Mouse (Mus musculus): Measurements from ENCODE around the gene Dntt. TPM values are rescaled to one million over a fixed set of nuclear protein-coding genes. Genes with fewer than 3 reads are reported as not detected.

Dntt gene
- polyA plus RNA-seq, 1 experiment from 2014 or later = 0.06 TPM

- WGBS = 52% methylated on average over 21 of the region's 21 CpGs
- H3K9me3 ChIP-seq = no peaks in the 10 kb centered on the region
- no peaks in the 10 kb centered on the region for H3K36me3 ChIP-seq
- H3K27me3 ChIP-seq (ENCODE audit: insufficient read depth, poor library complexity, severe bottlenecking) = no peaks in the 10 kb centered on the region
- H3K27ac ChIP-seq = no peak overlapping the region
- 0 out of 2 replicates have a peak, but pooled peaks cover 3% of the 10 kb centered on the region for H3K4me1 ChIP-seq
- no peak overlapping the region for H3K4me3 ChIP-seq
- peak; percentile 45 for DNase-seq (ENCODE audit: low spot score)
These were observed 33.4 kb upstream of the Dntt start for GRCm38 (mm10) chr19:40995449-40996401.

- WGBS = 84% methylated on average over 6 of the region's 6 CpGs
- Histone ChIP-seq H3K9me3 (no peaks in the 10 kb centered on the region), H3K27ac (no peak overlapping the region), H3K36me3 (no peaks in the 10 kb centered on the region), H3K4me3 (no peak overlapping the region), H3K27me3 (ENCODE audit: insufficient read depth, poor library complexity, severe bottlenecking) (no peaks in the 10 kb centered on the region), H3K4me1 (0 out of 2 replicates have a peak, but pooled peaks cover 3% of the 10 kb centered on the region)
- peak; percentile 36 for DNase-seq (ENCODE audit: low spot score)
These were observed 32.4 kb upstream of the Dntt start for GRCm38 (mm10) chr19:40996722-40997121.

GRCm38 (mm10) chr19:40998469-40999170 lies 30.5 kb upstream of the Dntt start:
- DNase-seq (ENCODE audit: low spot score) = no peak
- H3K27me3 ChIP-seq (ENCODE audit: insufficient read depth, poor library complexity, severe bottlenecking) = no peaks in the 10 kb centered on the region
- H3K36me3 ChIP-seq = no peaks in the 10 kb centered on the region
- WGBS = 67% methylated on average over 5 of the region's 5 CpGs
- no peak overlapping the region for H3K4me3 ChIP-seq
- H3K27ac ChIP-seq = no peak overlapping the region
- H3K9me3 ChIP-seq = no peaks in the 10 kb centered on the region
- H3K4me1 ChIP-seq = 0 out of 2 replicates have a peak, but pooled peaks cover 3% of the 10 kb centered on the region

- DNase-seq (ENCODE audit: low spot score) = no peak
- Histone ChIP-seq H3K27ac (no peak overlapping the region), H3K9me3 (no peaks in the 10 kb centered on the region), H3K4me1 (0 out of 2 replicates have a peak, but pooled peaks cover 3% of the 10 kb centered on the region), H3K27me3 (ENCODE audit: insufficient read depth, poor library complexity, severe bottlenecking) (no peaks in the 10 kb centered on the region), H3K4me3 (no peak overlapping the region), H3K36me3 (no peaks in the 10 kb centered on the region)
- 57% methylated on average over 3 of the region's 3 CpGs for WGBS
These were observed 29.5 kb upstream of the Dntt start for GRCm38 (mm10) chr19:40999569-40999968.

- Histone ChIP-seq H3K4me3 (no peak overlapping the region), H3K36me3 (no peaks in the 10 kb centered on the region), H3K9me3 (no peaks in the 10 kb centered on the region), H3K27me3 (ENCODE audit: insufficient read depth, poor library complexity, severe bottlenecking) (no peaks in the 10 kb centered on the region), H3K27ac (no peak overlapping the region), H3K4me1 (no peaks in the 10 kb centered on the region)
- 86% methylated on average over 3 of the region's 3 CpGs for WGBS
- no peak for DNase-seq (ENCODE audit: low spot score)
These were observed 25.3 kb upstream of the Dntt start for GRCm38 (mm10) chr19:41003694-41004315.

GRCm38 (mm10) chr19:41006621-41007020 lies 22.5 kb upstream of the Dntt start:
- no peaks in the 10 kb centered on the region for H3K9me3 ChIP-seq
- 18% methylated on average over 4 of the region's 4 CpGs for WGBS
- H3K27me3 ChIP-seq (ENCODE audit: insufficient read depth, poor library complexity, severe bottlenecking) = no peaks in the 10 kb centered on the region; the same call in 1 of the 2 replicates
- DNase-seq (ENCODE audit: low spot score) = no peak
- no peak overlapping the region for H3K27ac ChIP-seq
- H3K36me3 ChIP-seq = no peaks in the 10 kb centered on the region
- no peak overlapping the region for H3K4me3 ChIP-seq
- H3K4me1 ChIP-seq = no peaks in the 10 kb centered on the region

- 21% methylated on average over 6 of the region's 6 CpGs for WGBS
- H3K9me3 ChIP-seq = no peaks in the 10 kb centered on the region
- H3K27me3 ChIP-seq (ENCODE audit: insufficient read depth, poor library complexity, severe bottlenecking) = no peaks in the 10 kb centered on the region; the same call in 1 of the 2 replicates
- H3K4me1 ChIP-seq = no peaks in the 10 kb centered on the region
- DNase-seq (ENCODE audit: low spot score) = no peak
- H3K36me3 ChIP-seq = no peaks in the 10 kb centered on the region
- no peak overlapping the region for H3K4me3 ChIP-seq
- no peak overlapping the region for H3K27ac ChIP-seq
These were observed 21.7 kb upstream of the Dntt start for GRCm38 (mm10) chr19:41007326-41007725.

- 63% methylated on average over 4 of the region's 4 CpGs for WGBS
- Histone ChIP-seq H3K4me1 (no peaks in the 10 kb centered on the region), H3K27me3 (ENCODE audit: insufficient read depth, poor library complexity, severe bottlenecking) (peaks cover 3% of the 10 kb centered on the region; the same call in 1 of the 2 replicates), H3K27ac (no peak overlapping the region), H3K9me3 (no peaks in the 10 kb centered on the region), H3K4me3 (no peak overlapping the region), H3K36me3 (no peaks in the 10 kb centered on the region)
- no peak for DNase-seq (ENCODE audit: low spot score)
These were observed 21.3 kb upstream of the Dntt start for GRCm38 (mm10) chr19:41007733-41008132.

- no peak for DNase-seq (ENCODE audit: low spot score)
- no peaks in the 10 kb centered on the region for H3K36me3 ChIP-seq
- peaks cover 4% of the 10 kb centered on the region; the same call in 1 of the 2 replicates for H3K4me1 ChIP-seq
- no peak overlapping the region for H3K27ac ChIP-seq
- H3K4me3 ChIP-seq = no peak overlapping the region
- WGBS = 87% methylated on average over 5 of the region's 5 CpGs
- H3K27me3 ChIP-seq (ENCODE audit: insufficient read depth, poor library complexity, severe bottlenecking) = peaks cover 14% of the 10 kb centered on the region; the same call in 1 of the 2 replicates
- H3K9me3 ChIP-seq = no peaks in the 10 kb centered on the region
These were observed 20.2 kb upstream of the Dntt start for GRCm38 (mm10) chr19:41008674-41009395.

GRCm38 (mm10) chr19:41011676-41012075 lies 17.4 kb upstream of the Dntt start:
- WGBS = 27% methylated on average over 5 of the region's 5 CpGs
- no peak for DNase-seq (ENCODE audit: low spot score)
- Histone ChIP-seq H3K4me1 (peaks cover 8% of the 10 kb centered on the region), H3K9me3 (no peaks in the 10 kb centered on the region), H3K4me3 (no peak overlapping the region), H3K36me3 (no peaks in the 10 kb centered on the region), H3K27me3 (ENCODE audit: insufficient read depth, poor library complexity, severe bottlenecking) (peaks cover 24% of the 10 kb centered on the region), H3K27ac (no peak overlapping the region)

GRCm38 (mm10) chr19:41013591-41013990 lies 15.5 kb upstream of the Dntt start:
- WGBS = 3% methylated on average over 5 of the region's 5 CpGs

GRCm38 (mm10) chr19:41014003-41014402 lies 15.1 kb upstream of the Dntt start:
- Histone ChIP-seq H3K36me3 (no peaks in the 10 kb centered on the region), H3K9me3 (no peaks in the 10 kb centered on the region), H3K27me3 (ENCODE audit: insufficient read depth, poor library complexity, severe bottlenecking) (peaks cover 35% of the 10 kb centered on the region), H3K4me3 (no peak overlapping the region), H3K4me1 (peaks cover 8% of the 10 kb centered on the region), H3K27ac (no peak overlapping the region)
- 24% methylated on average over 9 of the region's 9 CpGs for WGBS
- no peak for DNase-seq (ENCODE audit: low spot score)

More at GRCm38 (mm10) chr19:41013591-41013990, 15.5 kb upstream of the Dntt start:
- DNase-seq (ENCODE audit: low spot score) = no peak
- Histone ChIP-seq H3K36me3 (no peaks in the 10 kb centered on the region), H3K4me3 (no peak overlapping the region), H3K27ac (no peak overlapping the region), H3K4me1 (peaks cover 8% of the 10 kb centered on the region), H3K27me3 (ENCODE audit: insufficient read depth, poor library complexity, severe bottlenecking) (peaks cover 35% of the 10 kb centered on the region), H3K9me3 (no peaks in the 10 kb centered on the region)

Measured in heart, embryonic 10.5 days (tissue).